ENCODE assay signal across 11 mouse cellular contexts in the genomic region with DNA sequence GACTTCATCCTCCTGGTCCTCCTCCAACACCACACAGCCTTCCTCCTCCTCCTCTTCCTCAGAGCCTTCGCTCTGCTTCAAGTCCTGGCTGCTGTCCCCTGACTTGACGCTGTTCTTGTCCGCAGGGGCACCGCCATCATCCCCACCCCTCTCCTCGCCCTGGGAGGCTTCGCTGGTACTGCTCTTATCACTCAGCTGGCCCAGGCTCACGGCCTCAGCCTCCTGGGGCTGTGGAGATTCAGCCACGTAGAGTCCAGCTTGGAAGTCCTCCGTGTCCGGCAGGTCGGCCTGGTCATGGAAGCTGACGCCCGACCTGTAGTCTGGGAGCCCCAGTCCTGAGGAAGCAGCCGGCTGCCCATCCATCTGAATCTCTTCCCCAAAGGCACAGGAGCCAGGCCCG. TPM values are rescaled to one million over a fixed set of nuclear protein-coding genes. Genes with fewer than 3 reads are reported as not detected.
DNase-seq lines count a peak whose midpoint lies in the region; ATAC-seq and TF ChIP-seq lines count a peak whose summit lies in the region.
"Had no signal": no experiment of that assay in that cellular context is flagged by ENCODE, and none has a peak within 500 bp of the region (broad histone marks: within the 10 kb centered on the region; RNA-seq: fewer than 3 reads in every experiment).

No protein-coding gene starts in this region.

- DNase-seq in forebrain, embryonic 10.5 days (ENCODE audit: extremely low spot score, low spot score) = no peak
- DNase-seq in neural tube, embryonic 10.5 days (ENCODE audit: extremely low spot score, low spot score) = no peak
- DNase-seq in liver, postnatal 0 days = peak; percentile 40
- DNase-seq in adrenal gland, adult 8-10 months = no peak
- DNase-seq: gastrocnemius, postnatal 10 days; midbrain, embryonic 14.5 days had no signal

- ATAC-seq in forebrain, embryonic 16.5 days = no peak
- no peak for ATAC-seq in intestine, embryonic 16.5 days
- ATAC-seq in intestine, embryonic 15.5 days = no peak
- no peak for ATAC-seq in neural tube, embryonic 13.5 days (ENCODE audit: low read depth)
- ATAC-seq in liver, postnatal 0 days = no peak; the same call in 1 of the 2 replicates

- WGBS in forebrain, embryonic 10.5 days = 90% methylated on average over 15 of the region's 15 CpGs
- WGBS in forebrain, embryonic 16.5 days = 88% methylated on average over 15 of the region's 15 CpGs
- WGBS in intestine, embryonic 16.5 days = 86% methylated on average over 15 of the region's 15 CpGs
- WGBS in intestine, embryonic 15.5 days = 83% methylated on average over 15 of the region's 15 CpGs
- 92% methylated on average over 15 of the region's 15 CpGs for WGBS in neural tube, embryonic 13.5 days
- 63% methylated on average over 15 of the region's 15 CpGs for WGBS in liver, postnatal 0 days (ENCODE audit: insufficient replicate concordance)

- H3K9me3 ChIP-seq in forebrain, embryonic 10.5 days = no peaks in the 10 kb centered on the region
- no peaks in the 10 kb centered on the region for H3K9me3 ChIP-seq in forebrain, embryonic 16.5 days (ENCODE audit: control insufficient read depth, low read length)
- no peaks in the 10 kb centered on the region for H3K9me3 ChIP-seq in intestine, embryonic 16.5 days (ENCODE audit: control insufficient read depth, low read length)
- H3K9me3 ChIP-seq in intestine, embryonic 15.5 days = no peaks in the 10 kb centered on the region
- H3K9me3 ChIP-seq in neural tube, embryonic 13.5 days = no peaks in the 10 kb centered on the region
- H3K9me3 ChIP-seq in liver, postnatal 0 days (ENCODE audit: low read length) = no peaks in the 10 kb centered on the region
- H3K9me3 ChIP-seq: limb, embryonic 13.5 days had no signal

- H3K4me3 ChIP-seq in forebrain, embryonic 10.5 days = no peak overlapping the region
- no peak overlapping the region for H3K4me3 ChIP-seq in forebrain, embryonic 16.5 days (replicated peaks; ENCODE audit: low read length)
- H3K4me3 ChIP-seq in intestine, embryonic 16.5 days (ENCODE audit: low read length) = no peak overlapping the region
- H3K4me3 ChIP-seq in intestine, embryonic 15.5 days (replicated peaks) = no peak overlapping the region
- H3K4me3 ChIP-seq in neural tube, embryonic 13.5 days = no peak overlapping the region
- H3K4me3 ChIP-seq in liver, postnatal 0 days (ENCODE audit: low read depth, low read length) = peak overlapping the region; percentile 50
- H3K4me3 ChIP-seq: limb, embryonic 13.5 days had no signal

- peaks cover 27% of the 10 kb centered on the region for H3K36me3 ChIP-seq in forebrain, embryonic 10.5 days (replicated peaks)
- peaks cover 11% of the 10 kb centered on the region for H3K36me3 ChIP-seq in forebrain, embryonic 16.5 days (ENCODE audit: control insufficient read depth, insufficient read depth)
- 0 out of 2 replicates have a peak, but pooled peaks cover 5% of the 10 kb centered on the region for H3K36me3 ChIP-seq in intestine, embryonic 16.5 days (ENCODE audit: control insufficient read depth, insufficient read depth, low read length)
- H3K36me3 ChIP-seq in intestine, embryonic 15.5 days = 0 out of 2 replicates have a peak, but pooled peaks cover 3% of the 10 kb centered on the region
- H3K36me3 ChIP-seq in neural tube, embryonic 13.5 days = peaks cover 56% of the 10 kb centered on the region
- H3K36me3 ChIP-seq in liver, postnatal 0 days (replicated peaks; ENCODE audit: insufficient read depth, low read length) = peaks cover 56% of the 10 kb centered on the region

- H3K27ac ChIP-seq in forebrain, embryonic 10.5 days = 0 out of 2 replicates have a peak overlapping the region, but pooled peaks have one; percentile 1
- no peak overlapping the region for H3K27ac ChIP-seq in forebrain, embryonic 16.5 days (ENCODE audit: low read length)
- no peak overlapping the region for H3K27ac ChIP-seq in intestine, embryonic 16.5 days (ENCODE audit: low read length)
- H3K27ac ChIP-seq in intestine, embryonic 15.5 days = no peak overlapping the region
- no peak overlapping the region for H3K27ac ChIP-seq in neural tube, embryonic 13.5 days (replicated peaks)
- peak overlapping the region; percentile 92 for H3K27ac ChIP-seq in liver, postnatal 0 days (ENCODE audit: low read depth)
- H3K27ac ChIP-seq: limb, embryonic 13.5 days had no signal

- peaks cover 23% of the 10 kb centered on the region for H3K4me1 ChIP-seq in forebrain, embryonic 10.5 days
- H3K4me1 ChIP-seq in forebrain, embryonic 16.5 days (replicated peaks; ENCODE audit: control insufficient read depth, insufficient read depth, low read length) = peaks cover 22% of the 10 kb centered on the region
- peaks cover 16% of the 10 kb centered on the region for H3K4me1 ChIP-seq in intestine, embryonic 16.5 days (ENCODE audit: control insufficient read depth, insufficient read depth, low read length)
- H3K4me1 ChIP-seq in intestine, embryonic 15.5 days (replicated peaks) = peaks cover 19% of the 10 kb centered on the region
- H3K4me1 ChIP-seq in neural tube, embryonic 13.5 days (replicated peaks) = peaks cover 49% of the 10 kb centered on the region
- H3K4me1 ChIP-seq in liver, postnatal 0 days (ENCODE audit: insufficient read depth) = peaks cover 65% of the 10 kb centered on the region

- H3K4me2 ChIP-seq in forebrain, embryonic 16.5 days (ENCODE audit: low read length) = no peak overlapping the region
- no peak overlapping the region for H3K4me2 ChIP-seq in intestine, embryonic 16.5 days (ENCODE audit: low read depth, low read length)
- H3K4me2 ChIP-seq in intestine, embryonic 15.5 days (replicated peaks) = no peak overlapping the region
- H3K4me2 ChIP-seq in neural tube, embryonic 13.5 days = no peak overlapping the region
- peak overlapping the region; percentile 100 for H3K4me2 ChIP-seq in liver, postnatal 0 days (ENCODE audit: low read depth, low read length)
- H3K4me2 ChIP-seq: limb, embryonic 13.5 days had no signal

- no peak for TF ChIP-seq EP300 in liver, postnatal 0 days (IDR thresholded peaks at IDR 0.05; ENCODE audit: low read depth)

- H3K27me3 ChIP-seq in forebrain, embryonic 10.5 days (ENCODE audit: poor library complexity, severe bottlenecking) = peaks cover 14% of the 10 kb centered on the region
- H3K27me3 ChIP-seq in forebrain, embryonic 16.5 days (replicated peaks; ENCODE audit: control insufficient read depth, insufficient read depth, low read length) = no peaks in the 10 kb centered on the region
- no peaks in the 10 kb centered on the region for H3K27me3 ChIP-seq in intestine, embryonic 16.5 days (replicated peaks; ENCODE audit: control insufficient read depth, insufficient read depth, low read length)
- H3K27me3 ChIP-seq in intestine, embryonic 15.5 days (replicated peaks) = no peaks in the 10 kb centered on the region
- H3K27me3 ChIP-seq in neural tube, embryonic 13.5 days = no peaks in the 10 kb centered on the region
- no peaks in the 10 kb centered on the region for H3K27me3 ChIP-seq in liver, postnatal 0 days (ENCODE audit: insufficient read depth, low read length)

- no peak overlapping the region for H3K9ac ChIP-seq in forebrain, embryonic 16.5 days (replicated peaks; ENCODE audit: low read depth, low read length)
- 0 out of 2 replicates have a peak overlapping the region, but pooled peaks have one; percentile 11 for H3K9ac ChIP-seq in intestine, embryonic 16.5 days (ENCODE audit: low read depth, low read length)
- H3K9ac ChIP-seq in intestine, embryonic 15.5 days = no peak overlapping the region; the same call in 1 of the 2 replicates
- peak overlapping the region; percentile 55 for H3K9ac ChIP-seq in neural tube, embryonic 13.5 days
- H3K9ac ChIP-seq in liver, postnatal 0 days (replicated peaks) = peak overlapping the region; percentile 71

- TF ChIP-seq CTCF in liver, postnatal 0 days (IDR thresholded peaks at IDR 0.05; ENCODE audit: low read depth) = no peak

RNA-seq across cellular contexts. Expression of gene Wdr81, which starts 3.6 kb away (rescaled TPM):
- 5.8 and 6.4 TPM in 2 replicates for polyA plus RNA-seq in forebrain, embryonic 10.5 days (2016; fragmentation: Nextera tagmentation; extraction: Ambion mirVana)
- polyA plus RNA-seq in forebrain, embryonic 16.5 days (2015; fragmentation: Nextera tagmentation; extraction: Ambion mirVana) = 9.2 and 10.0 TPM in 2 replicates
- 6.9 and 9.8 TPM in 2 replicates for polyA plus RNA-seq in intestine, embryonic 16.5 days (2015; fragmentation: Nextera tagmentation; extraction: Ambion mirVana)
- 6.1 and 7.0 TPM in 2 replicates for polyA plus RNA-seq in intestine, embryonic 15.5 days (2015; fragmentation: Nextera tagmentation; extraction: Ambion mirVana)
- 5.9 and 6.0 TPM in 2 replicates for polyA plus RNA-seq in neural tube, embryonic 13.5 days (2015; fragmentation: Nextera tagmentation; extraction: Ambion mirVana)
- polyA plus RNA-seq in liver, postnatal 0 days (2015; fragmentation: Nextera tagmentation; extraction: Ambion mirVana) = 8.4 and 9.5 TPM in 2 replicates
- total RNA-seq in adrenal gland, adult 8-10 months (2022) = 10 to 100 TPM; 19.3 to 21.7 (median 20.2) TPM

RNA-seq across cellular contexts. Expression of gene Tlcd2, which starts 10.6 kb away (rescaled TPM):
- polyA plus RNA-seq in forebrain, embryonic 10.5 days (2016; fragmentation: Nextera tagmentation; extraction: Ambion mirVana) = 8.5 and 9.7 TPM in 2 replicates
- 1.4 and 1.6 TPM in 2 replicates for polyA plus RNA-seq in forebrain, embryonic 16.5 days (2015; fragmentation: Nextera tagmentation; extraction: Ambion mirVana)
- polyA plus RNA-seq in intestine, embryonic 16.5 days (2015; fragmentation: Nextera tagmentation; extraction: Ambion mirVana) = 17.2 and 19.6 TPM in 2 replicates
- polyA plus RNA-seq in intestine, embryonic 15.5 days (2015; fragmentation: Nextera tagmentation; extraction: Ambion mirVana) = 17.7 and 20.3 TPM in 2 replicates
- 3.9 and 4.3 TPM in 2 replicates for polyA plus RNA-seq in neural tube, embryonic 13.5 days (2015; fragmentation: Nextera tagmentation; extraction: Ambion mirVana)
- 34.2 and 35.6 TPM in 2 replicates for polyA plus RNA-seq in liver, postnatal 0 days (2015; fragmentation: Nextera tagmentation; extraction: Ambion mirVana)
- total RNA-seq in adrenal gland, adult 8-10 months (2022) = 10 to 100 TPM; 10.1 to 16.7 (median 13.1) TPM

RNA-seq across cellular contexts. Expression of gene Serpinf2, which starts 11.5 kb away (rescaled TPM):
- 0.06 TPM in 1 of 2 replicates, not detected in the other for polyA plus RNA-seq in forebrain, embryonic 10.5 days (2016; fragmentation: Nextera tagmentation; extraction: Ambion mirVana)
- not detected in 2 replicates for polyA plus RNA-seq in forebrain, embryonic 16.5 days (2015; fragmentation: Nextera tagmentation; extraction: Ambion mirVana)
- 23.2 and 32.8 TPM in 2 replicates for polyA plus RNA-seq in intestine, embryonic 16.5 days (2015; fragmentation: Nextera tagmentation; extraction: Ambion mirVana)
- 20.4 and 26.4 TPM in 2 replicates for polyA plus RNA-seq in intestine, embryonic 15.5 days (2015; fragmentation: Nextera tagmentation; extraction: Ambion mirVana)
- polyA plus RNA-seq in neural tube, embryonic 13.5 days (2015; fragmentation: Nextera tagmentation; extraction: Ambion mirVana) = 0.25 TPM in 1 of 2 replicates, not detected in the other
- polyA plus RNA-seq in liver, postnatal 0 days (2015; fragmentation: Nextera tagmentation; extraction: Ambion mirVana) = 975 and 1,049 TPM in 2 replicates
- total RNA-seq in adrenal gland, adult 8-10 months (2022) = under 1 TPM in 3 of 4 experiments, not detected in 1; 0.31 to 0.41 (median 0.38) TPM
- polyA plus RNA-seq: midbrain, embryonic 14.5 days had no signal

RNA-seq across cellular contexts. Expression of gene Serpinf1, which starts 28.4 kb away (rescaled TPM):
- 105 and 108 TPM in 2 replicates for polyA plus RNA-seq in forebrain, embryonic 10.5 days (2016; fragmentation: Nextera tagmentation; extraction: Ambion mirVana)
- polyA plus RNA-seq in forebrain, embryonic 16.5 days (2015; fragmentation: Nextera tagmentation; extraction: Ambion mirVana) = 24.3 and 44.3 TPM in 2 replicates
- polyA plus RNA-seq in intestine, embryonic 16.5 days (2015; fragmentation: Nextera tagmentation; extraction: Ambion mirVana) = 32.4 and 38.7 TPM in 2 replicates
- 41.1 and 48.0 TPM in 2 replicates for polyA plus RNA-seq in intestine, embryonic 15.5 days (2015; fragmentation: Nextera tagmentation; extraction: Ambion mirVana)
- polyA plus RNA-seq in neural tube, embryonic 13.5 days (2015; fragmentation: Nextera tagmentation; extraction: Ambion mirVana) = 60.8 and 74.9 TPM in 2 replicates
- polyA plus RNA-seq in liver, postnatal 0 days (2015; fragmentation: Nextera tagmentation; extraction: Ambion mirVana) = 823 and 833 TPM in 2 replicates
- total RNA-seq in adrenal gland, adult 8-10 months (2022) = 10 to 100 TPM in 3 of 4 experiments, 1 to 10 TPM in 1; 9.0 to 31.5 (median 14.5) TPM

RNA-seq across cellular contexts. Expression of gene Prpf8, which starts 35.7 kb away (rescaled TPM):
- 77.5 and 78.7 TPM in 2 replicates for polyA plus RNA-seq in forebrain, embryonic 10.5 days (2016; fragmentation: Nextera tagmentation; extraction: Ambion mirVana)
- polyA plus RNA-seq in forebrain, embryonic 16.5 days (2015; fragmentation: Nextera tagmentation; extraction: Ambion mirVana) = 54.8 and 58.5 TPM in 2 replicates
- 34.8 and 36.3 TPM in 2 replicates for polyA plus RNA-seq in intestine, embryonic 16.5 days (2015; fragmentation: Nextera tagmentation; extraction: Ambion mirVana)
- 47.5 and 48.2 TPM in 2 replicates for polyA plus RNA-seq in intestine, embryonic 15.5 days (2015; fragmentation: Nextera tagmentation; extraction: Ambion mirVana)
- 47.3 and 51.3 TPM in 2 replicates for polyA plus RNA-seq in neural tube, embryonic 13.5 days (2015; fragmentation: Nextera tagmentation; extraction: Ambion mirVana)
- 12.1 and 13.9 TPM in 2 replicates for polyA plus RNA-seq in liver, postnatal 0 days (2015; fragmentation: Nextera tagmentation; extraction: Ambion mirVana)
- total RNA-seq in adrenal gland, adult 8-10 months (2022) = 100 to 1,000 TPM; 155 to 170 (median 167) TPM

Comparison
In these comparisons a context has a peak if more than half of its experiments do, and no peak if none do; other contexts are left out.
1. H3K27ac ChIP-seq: peak in forebrain, embryonic 10.5 days (single experiment) and liver, postnatal 0 days (single experiment); none in forebrain, embryonic 16.5 days (single experiment), intestine, embryonic 16.5 days (single experiment), intestine, embryonic 15.5 days (single experiment) and neural tube, embryonic 13.5 days (single experiment).
2. H3K9ac ChIP-seq: peak in intestine, embryonic 16.5 days (single experiment), neural tube, embryonic 13.5 days (single experiment) and liver, postnatal 0 days (single experiment); none in forebrain, embryonic 16.5 days (single experiment) and intestine, embryonic 15.5 days (single experiment).
3. RNA of gene Serpinf2, which starts 11.5 kb away (polyA plus RNA-seq): 975 to 1,049 TPM in liver, postnatal 0 days; 23.2 to 32.8 TPM in intestine, embryonic 16.5 days, 20.4 to 26.4 TPM in intestine, embryonic 15.5 days, 0.25 TPM in neural tube, embryonic 13.5 days, 0.06 TPM in forebrain, embryonic 10.5 days and not detected in forebrain, embryonic 16.5 days; every median in the first group is over 10 times any median in the second.